Mouse (Mus musculus): ENCODE results near the gene AI597479.

DNA sequence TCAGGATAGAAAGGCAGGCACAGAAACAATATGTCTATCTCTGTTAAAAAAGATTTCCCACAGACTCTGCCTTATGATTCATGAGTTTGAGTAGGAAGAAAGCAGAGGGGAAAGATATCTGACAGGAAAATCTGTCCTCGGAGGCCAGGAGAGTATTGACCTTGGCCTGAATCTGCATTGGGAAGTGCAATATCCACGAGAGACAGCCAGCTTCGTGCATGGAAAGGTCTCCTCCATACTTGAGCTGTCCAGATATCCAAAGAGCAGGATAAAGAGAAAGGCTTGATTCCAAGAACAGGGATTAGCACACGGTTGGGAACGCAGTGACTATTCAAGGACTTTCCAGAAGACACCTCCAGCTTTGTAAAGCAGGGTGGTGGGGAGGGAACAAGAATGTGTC lies 55.0 kb downstream of the AI597479 start:
- TF ChIP-seq EP300 (IDR thresholded peaks at IDR 0.05; ENCODE audit: low read depth) (no peak), CTCF (IDR thresholded peaks at IDR 0.05; ENCODE audit: low read depth) (no peak)

Measured in liver, postnatal 0 days (tissue).